10 mouse cellular contexts compared by ENCODE assay signal in the genomic region with DNA sequence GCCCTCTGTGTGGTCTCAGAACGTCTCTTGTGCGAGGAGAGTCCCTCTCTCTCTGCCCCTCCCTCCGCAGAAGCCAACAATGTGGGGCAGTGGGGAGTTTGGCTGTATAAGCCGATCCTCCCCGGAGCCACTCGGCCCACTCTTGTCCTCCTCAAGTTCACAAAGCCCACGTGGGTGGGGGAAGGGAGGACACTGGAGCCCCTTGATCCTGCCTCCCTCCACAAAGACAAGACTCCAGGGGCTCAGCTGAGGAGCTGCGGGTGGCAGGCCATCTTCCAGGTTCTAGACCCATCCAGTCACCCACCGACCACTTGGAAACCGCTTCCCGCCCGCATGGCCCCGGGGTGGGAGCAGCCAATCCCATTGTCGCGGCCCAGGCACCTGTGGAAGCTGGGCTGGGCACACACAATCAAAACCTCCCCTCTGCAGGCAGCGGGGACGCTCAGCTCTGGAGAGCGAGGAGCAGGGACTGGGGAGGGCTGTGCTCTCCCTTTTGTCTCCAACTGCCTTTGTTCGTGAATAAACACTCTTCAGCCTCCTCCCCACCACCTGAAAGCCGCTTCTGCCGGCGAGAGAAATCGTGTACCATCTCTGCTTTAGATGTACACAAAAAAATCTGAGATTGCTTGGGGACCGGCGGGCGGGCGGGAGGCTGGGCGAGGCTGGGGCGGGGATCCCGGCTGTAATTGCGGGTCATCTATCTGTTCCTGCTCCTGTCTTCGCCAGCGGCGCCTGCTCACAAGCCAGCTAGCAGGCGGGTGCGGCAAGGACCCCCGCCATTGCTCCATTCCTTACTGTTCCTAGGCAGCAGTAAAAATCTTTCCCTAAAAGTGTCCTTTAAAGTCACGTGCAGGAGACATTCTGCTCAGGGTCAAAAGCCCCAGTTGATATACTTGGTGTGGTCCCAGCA.
DNase-seq lines count a peak whose midpoint lies in the region; ATAC-seq lines count a peak whose summit lies in the region.
"Had no signal": no experiment of that assay in that cellular context is flagged by ENCODE, and none has a peak within 500 bp of the region (broad histone marks: within the 10 kb centered on the region; RNA-seq: fewer than 3 reads in every experiment).

No protein-coding gene starts in this region.

- H3K9ac ChIP-seq in forebrain, embryonic 13.5 days, result peak overlapping the region; percentile 61
- peak overlapping the region; percentile 53 for H3K9ac ChIP-seq in midbrain, embryonic 12.5 days (replicated peaks)

- WGBS in forebrain, embryonic 13.5 days, result under 1% methylated on average over 38 of the region's 38 CpGs
- WGBS in midbrain, embryonic 12.5 days, result under 1% methylated on average over 38 of the region's 38 CpGs

- H3K4me1 ChIP-seq in forebrain, embryonic 13.5 days, result peaks cover 30% of the 10 kb centered on the region
- H3K4me1 ChIP-seq in midbrain, embryonic 12.5 days, result peaks cover 29% of the 10 kb centered on the region

- DNase-seq in cerebellum, postnatal 14 days, result peak; percentile 32 to 49
- no peak for DNase-seq in cerebellum, postnatal 36 days
- peak; percentile 60 for DNase-seq in ES-CJ7 (ENCODE audit: low read depth, low spot score)
- no peak for DNase-seq in thymus, adult 18-20 months
- no peak for DNase-seq in frontal cortex, postnatal 10 days (ENCODE audit: low spot score in 2 of 2)
- DNase-seq in natural killer cell, adult 2 months (ENCODE audit: low spot score in 2 of 2), result no peak
- DNase-seq: kidney, postnatal 4 days had no signal

- no peaks in the 10 kb centered on the region for H3K9me3 ChIP-seq in forebrain, embryonic 13.5 days (replicated peaks)
- no peaks in the 10 kb centered on the region for H3K9me3 ChIP-seq in midbrain, embryonic 12.5 days

- no peaks in the 10 kb centered on the region for H3K36me3 ChIP-seq in forebrain, embryonic 13.5 days (ENCODE audit: poor library complexity, severe bottlenecking)
- no peaks in the 10 kb centered on the region for H3K36me3 ChIP-seq in midbrain, embryonic 12.5 days

- H3K4me3 ChIP-seq in forebrain, embryonic 13.5 days, result peak overlapping the region; percentile 31
- peak overlapping the region; percentile 33 for H3K4me3 ChIP-seq in midbrain, embryonic 12.5 days

- peak overlapping the region; percentile 83 for H3K27ac ChIP-seq in forebrain, embryonic 13.5 days
- H3K27ac ChIP-seq in midbrain, embryonic 12.5 days (replicated peaks), result peak overlapping the region; percentile 91

- peak overlapping the region; percentile 61 for H3K4me2 ChIP-seq in forebrain, embryonic 13.5 days
- H3K4me2 ChIP-seq in midbrain, embryonic 12.5 days (replicated peaks), result peak overlapping the region; percentile 57

- H3K27me3 ChIP-seq in forebrain, embryonic 13.5 days, result peaks cover 11% of the 10 kb centered on the region
- H3K27me3 ChIP-seq in midbrain, embryonic 12.5 days, result peaks cover 48% of the 10 kb centered on the region

- ATAC-seq in forebrain, embryonic 13.5 days, result peak; percentile 89
- ATAC-seq in midbrain, embryonic 12.5 days (ENCODE audit: low FRiP score, low read depth), result peak; percentile 87
- ATAC-seq: lung, postnatal 0 days had no signal

Comparison
In these comparisons a context has a peak if more than half of its experiments do, and no peak if none do; other contexts are left out.
1. DNase-seq: peak in cerebellum, postnatal 14 days (2 of 2) and ES-CJ7 (single experiment); none in cerebellum, postnatal 36 days (0 of 2), thymus, adult 18-20 months (0 of 2), frontal cortex, postnatal 10 days (0 of 2) and natural killer cell, adult 2 months (0 of 2).